Mouse (Mus musculus): ENCODE data around the gene Tiam2. TPM values are rescaled to one million over a fixed set of nuclear protein-coding genes. Genes with fewer than 3 reads are reported as not detected.

Gene Tiam2
- polyA plus RNA-seq, 1 experiment from 2014 or later = 3.1 TPM

DNA sequence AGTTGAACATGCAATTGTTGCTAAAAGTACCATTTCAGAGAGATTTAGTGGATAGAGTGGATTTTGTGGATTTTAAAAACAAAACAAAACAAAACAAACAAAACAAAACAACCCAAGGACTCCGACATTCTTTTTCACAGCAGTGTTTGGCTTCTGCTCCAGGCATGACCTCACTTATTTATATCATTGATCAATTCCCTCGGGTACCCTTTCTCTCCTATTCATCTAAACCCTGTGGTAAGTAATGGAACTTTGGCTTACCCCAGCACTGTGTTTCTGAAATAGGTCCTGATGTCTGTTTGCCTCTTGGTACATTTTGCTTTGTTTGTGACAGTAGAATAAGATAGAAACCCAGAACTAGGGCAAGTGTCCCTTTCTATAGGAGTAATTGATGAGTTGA, 52.2 kb downstream of the Tiam2 start:
- Histone ChIP-seq H3K9me3 (ENCODE audit: control insufficient read depth, low read length) (no peaks in the 10 kb centered on the region), H3K36me3 (ENCODE audit: control insufficient read depth, insufficient read depth, low read length) (no peaks in the 10 kb centered on the region), H3K9ac (ENCODE audit: low read depth, low read length) (no peak overlapping the region), H3K27ac (ENCODE audit: low read length) (no peak overlapping the region), H3K4me2 (ENCODE audit: low read depth, low read length) (no peak overlapping the region), H3K27me3 (replicated peaks; ENCODE audit: control insufficient read depth, insufficient read depth, low read length) (no peaks in the 10 kb centered on the region), H3K4me1 (ENCODE audit: control insufficient read depth, insufficient read depth, low read length) (peaks cover 3% of the 10 kb centered on the region; the same call in 1 of the 2 replicates), H3K4me3 (ENCODE audit: low read length) (no peak overlapping the region)
- 32% methylated on average over 2 of the region's 2 CpGs for WGBS
- ATAC-seq = no peak

GRCm38 (mm10) chr17:3379753-3380588, 53.6 kb downstream of the Tiam2 start:
- H3K27ac ChIP-seq (ENCODE audit: low read length) = no peak overlapping the region
- 34% methylated on average over 10 of the region's 13 CpGs for WGBS
- ATAC-seq = no peak
- H3K9ac ChIP-seq (ENCODE audit: low read depth, low read length) = no peak overlapping the region
- H3K36me3 ChIP-seq (ENCODE audit: control insufficient read depth, insufficient read depth, low read length) = no peaks in the 10 kb centered on the region
- peaks cover 3% of the 10 kb centered on the region; the same call in 1 of the 2 replicates for H3K4me1 ChIP-seq (ENCODE audit: control insufficient read depth, insufficient read depth, low read length)
- H3K4me3 ChIP-seq (ENCODE audit: low read length) = no peak overlapping the region
- H3K9me3 ChIP-seq (ENCODE audit: control insufficient read depth, low read length) = no peaks in the 10 kb centered on the region
- no peak overlapping the region for H3K4me2 ChIP-seq (ENCODE audit: low read depth, low read length)
- H3K27me3 ChIP-seq (replicated peaks; ENCODE audit: control insufficient read depth, insufficient read depth, low read length) = no peaks in the 10 kb centered on the region

DNA sequence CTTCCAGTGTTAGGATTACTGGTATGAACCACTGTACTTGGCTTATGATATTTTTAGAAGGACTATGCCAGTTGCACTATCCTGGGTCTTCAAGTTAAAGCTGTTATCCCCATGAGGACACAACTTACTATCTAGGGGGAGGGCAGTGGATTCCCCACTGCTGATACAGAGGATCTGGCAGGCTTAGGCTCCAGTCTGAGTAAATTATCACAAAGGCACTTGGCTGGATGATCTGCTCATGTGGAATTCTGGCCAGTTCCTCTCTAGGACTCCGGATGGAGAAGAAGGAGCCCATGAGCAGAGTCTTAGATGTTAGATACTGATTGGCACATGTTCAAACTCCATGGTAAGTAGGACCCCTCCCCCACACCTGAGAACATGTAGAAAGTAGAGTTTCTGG, 59.0 kb downstream of the Tiam2 start:
- no peaks in the 10 kb centered on the region for H3K9me3 ChIP-seq (ENCODE audit: control insufficient read depth, low read length)
- H3K36me3 ChIP-seq (ENCODE audit: control insufficient read depth, insufficient read depth, low read length) = no peaks in the 10 kb centered on the region
- 85% methylated on average over 1 of the region's 1 CpGs for WGBS

DNA sequence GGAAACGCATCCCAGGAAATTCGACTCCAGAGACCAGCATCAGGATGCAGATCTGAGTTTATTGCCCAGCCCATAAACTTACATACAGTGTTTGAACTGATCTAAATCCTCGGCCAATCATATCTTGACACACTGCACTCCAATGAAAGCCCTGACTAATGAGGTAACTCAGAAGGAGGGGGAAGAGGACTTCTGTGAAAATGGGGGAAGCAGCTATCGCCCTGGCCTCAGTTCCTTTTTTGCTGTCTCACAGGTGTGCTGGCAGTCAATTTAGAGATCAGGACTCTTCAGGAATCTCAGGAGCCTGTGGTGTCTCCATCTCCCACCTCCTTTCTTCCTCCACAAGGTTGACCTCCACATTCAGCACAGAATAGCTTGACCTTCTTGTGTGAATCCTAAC, 61.4 kb downstream of the Tiam2 start:
- Histone ChIP-seq H3K4me3 (ENCODE audit: low read length) (no peak overlapping the region), H3K9ac (ENCODE audit: low read depth, low read length) (no peak overlapping the region), H3K4me1 (ENCODE audit: control insufficient read depth, insufficient read depth, low read length) (no peaks in the 10 kb centered on the region), H3K36me3 (ENCODE audit: control insufficient read depth, insufficient read depth, low read length) (no peaks in the 10 kb centered on the region), H3K4me2 (ENCODE audit: low read depth, low read length) (no peak overlapping the region), H3K27ac (ENCODE audit: low read length) (no peak overlapping the region), H3K27me3 (replicated peaks; ENCODE audit: control insufficient read depth, insufficient read depth, low read length) (no peaks in the 10 kb centered on the region), H3K9me3 (ENCODE audit: control insufficient read depth, low read length) (no peaks in the 10 kb centered on the region)
- 52% methylated on average over 4 of the region's 4 CpGs for WGBS
- ATAC-seq = no peak

More for the DNA sequence above, 59.0 kb downstream of the Tiam2 start:
- no peak for ATAC-seq
- Histone ChIP-seq H3K4me3 (ENCODE audit: low read length) (no peak overlapping the region), H3K4me2 (ENCODE audit: low read depth, low read length) (no peak overlapping the region), H3K27me3 (replicated peaks; ENCODE audit: control insufficient read depth, insufficient read depth, low read length) (no peaks in the 10 kb centered on the region), H3K4me1 (ENCODE audit: control insufficient read depth, insufficient read depth, low read length) (no peaks in the 10 kb centered on the region), H3K9ac (ENCODE audit: low read depth, low read length) (no peak overlapping the region), H3K27ac (ENCODE audit: low read length) (no peak overlapping the region)

DNA sequence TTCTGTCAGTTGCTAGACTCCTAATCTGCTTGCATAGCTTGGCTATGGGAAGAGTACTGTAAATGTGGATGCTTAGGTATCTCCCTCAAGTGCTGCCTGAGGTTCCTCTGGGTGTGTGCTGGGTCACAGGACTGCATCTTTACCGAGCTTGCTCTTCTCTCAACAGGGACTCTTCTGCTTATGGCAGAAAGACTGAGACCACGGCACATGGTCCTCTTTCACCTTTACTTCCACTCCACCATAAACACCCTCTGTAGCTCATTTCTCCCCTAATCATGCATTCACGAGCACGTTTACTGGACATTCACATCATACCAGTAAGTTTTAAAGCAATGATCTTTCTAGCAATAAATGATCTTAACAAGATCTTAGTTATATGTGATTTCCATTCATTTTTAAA, 63.4 kb downstream of the Tiam2 start:
- 79% methylated on average over 4 of the region's 4 CpGs for WGBS
- H3K9ac ChIP-seq (ENCODE audit: low read depth, low read length) = no peak overlapping the region
- H3K27ac ChIP-seq (ENCODE audit: low read length) = no peak overlapping the region
- ATAC-seq = no peak
- no peaks in the 10 kb centered on the region for H3K4me1 ChIP-seq (ENCODE audit: control insufficient read depth, insufficient read depth, low read length)
- H3K4me2 ChIP-seq (ENCODE audit: low read depth, low read length) = no peak overlapping the region
- no peaks in the 10 kb centered on the region for H3K27me3 ChIP-seq (replicated peaks; ENCODE audit: control insufficient read depth, insufficient read depth, low read length)
- H3K9me3 ChIP-seq (ENCODE audit: control insufficient read depth, low read length) = no peaks in the 10 kb centered on the region
- no peaks in the 10 kb centered on the region for H3K36me3 ChIP-seq (ENCODE audit: control insufficient read depth, insufficient read depth, low read length)
- H3K4me3 ChIP-seq (ENCODE audit: low read length) = no peak overlapping the region

- Histone ChIP-seq H3K27me3 (replicated peaks; ENCODE audit: control insufficient read depth, insufficient read depth, low read length) (no peaks in the 10 kb centered on the region), H3K27ac (ENCODE audit: low read length) (no peak overlapping the region), H3K36me3 (ENCODE audit: control insufficient read depth, insufficient read depth, low read length) (no peaks in the 10 kb centered on the region), H3K9ac (ENCODE audit: low read depth, low read length) (no peak overlapping the region), H3K9me3 (ENCODE audit: control insufficient read depth, low read length) (no peaks in the 10 kb centered on the region), H3K4me3 (ENCODE audit: low read length) (no peak overlapping the region), H3K4me1 (ENCODE audit: control insufficient read depth, insufficient read depth, low read length) (peaks cover 7% of the 10 kb centered on the region; the same call in 1 of the 2 replicates), H3K4me2 (ENCODE audit: low read depth, low read length) (no peak overlapping the region)
- no peak for ATAC-seq
- WGBS = 89% methylated on average over 2 of the region's 2 CpGs
Measured at GRCm38 (mm10) chr17:3393981-3394380, 67.6 kb downstream of the Tiam2 start.

DNA sequence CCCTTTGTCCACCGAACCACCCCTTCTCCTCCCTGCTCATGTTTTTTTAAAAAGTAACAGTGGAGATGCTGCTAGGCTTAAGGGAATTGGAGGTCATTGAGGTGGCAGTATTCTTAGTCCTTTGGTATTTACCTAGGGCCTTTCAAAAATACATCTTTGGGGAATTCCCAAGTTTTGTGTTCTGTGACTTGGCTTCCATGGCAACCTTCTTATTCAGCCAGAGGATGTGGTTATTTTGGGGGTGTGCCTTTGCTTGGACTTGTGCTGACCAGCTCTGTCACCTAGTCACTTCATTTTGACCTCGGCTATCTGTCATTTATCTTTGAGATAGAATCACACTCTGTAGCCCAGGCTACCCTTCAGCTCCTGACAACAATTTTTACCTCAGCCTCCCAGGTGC, 68.6 kb downstream of the Tiam2 start:
- Histone ChIP-seq H3K4me1 (ENCODE audit: control insufficient read depth, insufficient read depth, low read length) (peaks cover 7% of the 10 kb centered on the region; the same call in 1 of the 2 replicates), H3K4me2 (ENCODE audit: low read depth, low read length) (no peak overlapping the region), H3K9ac (ENCODE audit: low read depth, low read length) (no peak overlapping the region), H3K27ac (ENCODE audit: low read length) (no peak overlapping the region), H3K36me3 (ENCODE audit: control insufficient read depth, insufficient read depth, low read length) (no peaks in the 10 kb centered on the region), H3K27me3 (replicated peaks; ENCODE audit: control insufficient read depth, insufficient read depth, low read length) (no peaks in the 10 kb centered on the region), H3K4me3 (ENCODE audit: low read length) (no peak overlapping the region), H3K9me3 (ENCODE audit: control insufficient read depth, low read length) (no peaks in the 10 kb centered on the region)
- WGBS = 83% methylated on average over 2 of the region's 2 CpGs
- ATAC-seq = no peak

GRCm38 (mm10) chr17:3396881-3397281, 70.5 kb downstream of the Tiam2 start:
- no peaks in the 10 kb centered on the region for H3K9me3 ChIP-seq (ENCODE audit: control insufficient read depth, low read length)
- no peak overlapping the region; the same call in 1 of the 2 replicates for H3K27ac ChIP-seq (ENCODE audit: low read length)
- peaks cover 7% of the 10 kb centered on the region; the same call in 1 of the 2 replicates for H3K4me1 ChIP-seq (ENCODE audit: control insufficient read depth, insufficient read depth, low read length)
- H3K36me3 ChIP-seq (ENCODE audit: control insufficient read depth, insufficient read depth, low read length) = no peaks in the 10 kb centered on the region
- 74% methylated on average over 12 of the region's 12 CpGs for WGBS
- ATAC-seq = no peak
- H3K27me3 ChIP-seq (replicated peaks; ENCODE audit: control insufficient read depth, insufficient read depth, low read length) = no peaks in the 10 kb centered on the region
- no peak overlapping the region for H3K9ac ChIP-seq (ENCODE audit: low read depth, low read length)
- no peak overlapping the region for H3K4me2 ChIP-seq (ENCODE audit: low read depth, low read length)
- no peak overlapping the region for H3K4me3 ChIP-seq (ENCODE audit: low read length)

- no peaks in the 10 kb centered on the region for H3K27me3 ChIP-seq (replicated peaks; ENCODE audit: control insufficient read depth, insufficient read depth, low read length)
- no peak overlapping the region for H3K4me3 ChIP-seq (ENCODE audit: low read length)
- WGBS = 60% methylated on average over 5 of the region's 5 CpGs
- H3K9me3 ChIP-seq (ENCODE audit: control insufficient read depth, low read length) = no peaks in the 10 kb centered on the region
- no peak overlapping the region for H3K4me2 ChIP-seq (ENCODE audit: low read depth, low read length)
- no peaks in the 10 kb centered on the region for H3K36me3 ChIP-seq (ENCODE audit: control insufficient read depth, insufficient read depth, low read length)
- H3K4me1 ChIP-seq (ENCODE audit: control insufficient read depth, insufficient read depth, low read length) = peaks cover 7% of the 10 kb centered on the region; the same call in 1 of the 2 replicates
- ATAC-seq = no peak
- H3K9ac ChIP-seq (ENCODE audit: low read depth, low read length) = no peak overlapping the region
- H3K27ac ChIP-seq (ENCODE audit: low read length) = no peak overlapping the region
Measured at GRCm38 (mm10) chr17:3397836-3398235, 71.5 kb downstream of the Tiam2 start.
